Mouse (Mus musculus) small intestine, adult 2 months (tissue): ENCODE results near the gene Prkg2.

ENCODE experiments used
- CTCF ChIP-seq: fragments of 200-500 bp; IDR thresholded peaks from 2 replicates; pipeline ENCODE4 v1.5.1; 2012; ENCODE audit warnings: low read depth, mild to moderate bottlenecking, control low read depth, inconsistent platforms, low read length, moderate library complexity, mixed read lengths; ENCODE audit not compliant: insufficient replicate concordance, insufficient read length; ENCODE audit errors: extremely low read depth
- POLR2A ChIP-seq: fragments of 200-500 bp; IDR thresholded peaks from 2 replicates; pipeline ENCODE4 v1.6.1; 2012; ENCODE audit warnings: low read depth, mild to moderate bottlenecking, control low read depth, inconsistent platforms, low read length, moderate library complexity

DNA sequence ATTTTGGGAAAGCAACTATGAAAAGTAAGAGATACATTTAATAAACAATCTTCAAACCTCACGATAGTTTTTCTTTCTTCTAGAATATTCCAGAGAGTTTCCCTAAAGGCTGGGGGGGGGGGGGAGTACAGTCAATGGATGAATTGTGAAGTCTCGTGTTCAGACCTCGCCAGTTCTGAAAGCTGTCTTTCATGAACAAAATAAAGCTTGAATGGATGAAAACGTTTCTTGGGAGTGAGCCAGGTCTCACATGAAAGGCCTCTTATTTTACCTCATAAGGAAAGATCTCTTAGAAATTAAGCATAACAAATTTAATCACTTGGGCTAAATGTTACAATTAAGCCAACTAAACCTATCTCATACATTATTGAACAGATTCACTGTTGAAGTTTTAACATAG is 72.0 kb downstream of the Prkg2 start:
- TF ChIP-seq POLR2A = no peak
- TF ChIP-seq CTCF = no peak
